Mouse (Mus musculus): Measurements from ENCODE around the gene 4931422A03Rik.
A peak's percentile ranks its signal among the peaks of the same experiment; 100 is the strongest.
"Not testable (repeated sequence)": the region's sequence is repeated elsewhere in the genome, so short reads cannot be mapped to it uniquely, and the experiment has no call there.

Gene 4931422A03Rik

GRCm38 (mm10) chr2:104024656-104025055, 3.5 kb downstream of the 4931422A03Rik start:
- DNase-seq = no peak

- no peak for DNase-seq
Observed at GRCm38 (mm10) chr2:104023096-104023495, 5.1 kb downstream of the 4931422A03Rik start.

- not testable (repeated sequence) for DNase-seq
Observed at GRCm38 (mm10) chr2:104008853-104009252, 19.3 kb downstream of the 4931422A03Rik start.

- DNase-seq = no peak
Observed at GRCm38 (mm10) chr2:104007793-104008519, 20.2 kb downstream of the 4931422A03Rik start.

- peak; percentile 77 for DNase-seq
Observed at GRCm38 (mm10) chr2:104002711-104003413, 25.3 kb downstream of the 4931422A03Rik start.

GRCm38 (mm10) chr2:104001861-104002260, 26.3 kb downstream of the 4931422A03Rik start:
- no peak for DNase-seq

- no peak for DNase-seq
Observed at GRCm38 (mm10) chr2:104001076-104001475, 27.1 kb downstream of the 4931422A03Rik start.

GRCm38 (mm10) chr2:103992618-103993332, 35.4 kb downstream of the 4931422A03Rik start:
- no peak for DNase-seq

GRCm38 (mm10) chr2:103992162-103992561, 36.0 kb downstream of the 4931422A03Rik start:
- no peak for DNase-seq

- no peak for DNase-seq
Observed at GRCm38 (mm10) chr2:103991303-103991702, 36.9 kb downstream of the 4931422A03Rik start.

- no peak for DNase-seq
Observed at GRCm38 (mm10) chr2:103989724-103990123, 38.4 kb downstream of the 4931422A03Rik start.

- DNase-seq = not testable (repeated sequence)
Observed at GRCm38 (mm10) chr2:103987595-103987994, 40.6 kb downstream of the 4931422A03Rik start.

- no peak for DNase-seq
Observed at GRCm38 (mm10) chr2:103983146-103983545, 45.0 kb downstream of the 4931422A03Rik start.

GRCm38 (mm10) chr2:103982250-103982649, 45.9 kb downstream of the 4931422A03Rik start:
- peak; percentile 85 for DNase-seq

GRCm38 (mm10) chr2:103977716-103978115, 50.4 kb downstream of the 4931422A03Rik start:
- DNase-seq = no peak

- no peak for DNase-seq
Observed at GRCm38 (mm10) chr2:103977216-103977615, 50.9 kb downstream of the 4931422A03Rik start.

GRCm38 (mm10) chr2:103975904-103976303, 52.3 kb downstream of the 4931422A03Rik start:
- DNase-seq = no peak

- DNase-seq = no peak
Observed at GRCm38 (mm10) chr2:103971838-103972237, 56.3 kb downstream of the 4931422A03Rik start.

- DNase-seq = no peak
Observed at GRCm38 (mm10) chr2:103970791-103971649, 57.1 kb downstream of the 4931422A03Rik start.

GRCm38 (mm10) chr2:103970041-103970790, 57.9 kb downstream of the 4931422A03Rik start:
- peak; percentile 59 for DNase-seq

GRCm38 (mm10) chr2:103969437-103970040, 58.6 kb downstream of the 4931422A03Rik start:
- peak; percentile 57 for DNase-seq

All from thymus, postnatal 4 days (tissue).